In genomic region chr1:39429015-39429414, GRCm38 (mm10) we compare ENCODE assay signal across 18 mouse cellular contexts. TPM values are rescaled to one million over a fixed set of nuclear protein-coding genes. Genes with fewer than 3 reads are reported as not detected.
DNase-seq lines count a peak whose midpoint lies in the region; ATAC-seq and TF ChIP-seq lines count a peak whose summit lies in the region.
"Had no signal": no experiment of that assay in that cellular context is flagged by ENCODE, and none has a peak within 500 bp of the region (broad histone marks: within the 10 kb centered on the region; RNA-seq: fewer than 3 reads in every experiment).

No protein-coding gene starts in this region.

- H3K4me1 ChIP-seq in intestine, postnatal 0 days (replicated peaks; ENCODE audit: control insufficient read depth, insufficient read depth, low read length): 0 out of 2 replicates have a peak, but pooled peaks cover 5% of the 10 kb centered on the region
- H3K4me1 ChIP-seq in intestine, embryonic 15.5 days (replicated peaks): 0 out of 2 replicates have a peak, but pooled peaks cover 3% of the 10 kb centered on the region
- H3K4me1 ChIP-seq: forebrain, embryonic 15.5 days; midbrain, embryonic 10.5 days had no signal

- H3K27ac ChIP-seq in intestine, postnatal 0 days (ENCODE audit: low read depth, low read length): no peak overlapping the region
- no peak overlapping the region for H3K27ac ChIP-seq in intestine, embryonic 15.5 days
- H3K27ac ChIP-seq: forebrain, embryonic 15.5 days; kidney, postnatal 0 days; limb, embryonic 13.5 days; midbrain, embryonic 10.5 days had no signal

- no peak for ATAC-seq in intestine, postnatal 0 days
- no peak for ATAC-seq in intestine, embryonic 15.5 days
- ATAC-seq: forebrain, embryonic 15.5 days; hindbrain, embryonic 16.5 days had no signal

- no peak overlapping the region for H3K4me2 ChIP-seq in intestine, postnatal 0 days (replicated peaks; ENCODE audit: low read depth)
- no peak overlapping the region for H3K4me2 ChIP-seq in intestine, embryonic 15.5 days (replicated peaks)
- H3K4me2 ChIP-seq: forebrain, embryonic 15.5 days; limb, embryonic 13.5 days had no signal

- H3K27me3 ChIP-seq in intestine, postnatal 0 days (replicated peaks; ENCODE audit: control insufficient read depth, insufficient read depth, low read length): no peaks in the 10 kb centered on the region
- no peaks in the 10 kb centered on the region for H3K27me3 ChIP-seq in intestine, embryonic 15.5 days (replicated peaks)
- H3K27me3 ChIP-seq: forebrain, embryonic 15.5 days; limb, embryonic 13.5 days had no signal

- H3K9ac ChIP-seq in intestine, postnatal 0 days (ENCODE audit: low read depth, low read length): no peak overlapping the region
- no peak overlapping the region for H3K9ac ChIP-seq in intestine, embryonic 15.5 days
- H3K9ac ChIP-seq: forebrain, embryonic 15.5 days; limb, embryonic 13.5 days had no signal

- H3K36me3 ChIP-seq in intestine, postnatal 0 days (ENCODE audit: control insufficient read depth, insufficient read depth): no peaks in the 10 kb centered on the region
- H3K36me3 ChIP-seq in intestine, embryonic 15.5 days: no peaks in the 10 kb centered on the region
- H3K36me3 ChIP-seq: forebrain, embryonic 15.5 days; limb, embryonic 13.5 days; midbrain, embryonic 10.5 days had no signal

- peak; percentile 12; the same call in 1 of the 2 replicates for TF ChIP-seq CTCF in intestine, postnatal 0 days (IDR thresholded peaks at IDR 0.05; ENCODE audit: low read depth)

- no peak overlapping the region for H3K4me3 ChIP-seq in intestine, postnatal 0 days (ENCODE audit: low read depth, low read length)
- no peak overlapping the region for H3K4me3 ChIP-seq in intestine, embryonic 15.5 days (replicated peaks)
- H3K4me3 ChIP-seq: forebrain, embryonic 15.5 days; limb, embryonic 13.5 days; midbrain, embryonic 10.5 days had no signal

- no peaks in the 10 kb centered on the region for H3K9me3 ChIP-seq in intestine, postnatal 0 days (ENCODE audit: control insufficient read depth)
- no peaks in the 10 kb centered on the region for H3K9me3 ChIP-seq in intestine, embryonic 15.5 days
- H3K9me3 ChIP-seq: forebrain, embryonic 15.5 days; limb, embryonic 13.5 days; midbrain, embryonic 10.5 days had no signal

- 97% methylated on average over 5 of the region's 5 CpGs for WGBS in intestine, postnatal 0 days
- 92% methylated on average over 5 of the region's 5 CpGs for WGBS in intestine, embryonic 15.5 days

- DNase-seq in thymus, postnatal 14 days: peak; percentile 24
- DNase-seq in thymus, postnatal 10 days (ENCODE audit: low spot score in 2 of 2): no peak
- peak; percentile 57 for DNase-seq in ZHBTc4 (ENCODE audit: low read depth, low spot score)
- no peak for DNase-seq in kidney, adult 9 months
- DNase-seq in adrenal gland, postnatal 36 days: no peak
- DNase-seq: B cell, adult 2 months; cerebellum, postnatal 25 days; embryo, embryonic 11 days; gastrocnemius, postnatal 14 days; kidney, adult 11 months; layer of hippocampus, postnatal 36 days had no signal

RNA-seq across cellular contexts. Expression of gene Tbc1d8, which starts 49.5 kb away (rescaled TPM):
- 4.2 and 4.7 TPM in 2 replicates for polyA plus RNA-seq in intestine, postnatal 0 days (2015; fragmentation: Nextera tagmentation; extraction: Ambion mirVana)
- 8.6 and 8.7 TPM in 2 replicates for polyA plus RNA-seq in intestine, embryonic 15.5 days (2015; fragmentation: Nextera tagmentation; extraction: Ambion mirVana)
- 10 to 100 TPM in 1 of 2 experiments, 1 to 10 TPM in 1; 6.9 to 18.7 TPM for total RNA-seq in adrenal gland, postnatal 36 days (2021)

Comparison
In these comparisons a context has a peak if more than half of its experiments do, and no peak if none do; other contexts are left out.
1. DNase-seq: peak in thymus, postnatal 14 days (single experiment) and ZHBTc4 (single experiment); none in thymus, postnatal 10 days (0 of 2), kidney, adult 9 months (single experiment) and adrenal gland, postnatal 36 days (0 of 2).